Mouse (Mus musculus) stomach, postnatal 0 days (tissue): ENCODE results near the gene Lxn. TPM values are rescaled to one million over a fixed set of nuclear protein-coding genes. Genes with fewer than 3 reads are reported as not detected.

Experiments
- ATAC-seq: fragments of 200-750 bp; cut with Nextera tagmentation; 2 replicates; pipeline ENCODE4 v1.8.0; 2017; ENCODE audit not compliant: low FRiP score, low TSS enrichment
- DNase-seq: peaks from one replicate; pipeline ENCODE4 v3.0.0-alpha.2; 2016; ENCODE audit warnings: low spot score
- H3K27ac ChIP-seq: fragments of 300-500 bp; sonication (generic); replicated peaks from 2 replicates; pipeline ENCODE4 v1.5.1; 2014; ENCODE audit warnings: mild to moderate bottlenecking, control low read depth
- H3K27me3 ChIP-seq: fragments of 300-500 bp; sonication (generic); 2 replicates; pipeline ENCODE4 v1.6.1; 2014; ENCODE audit warnings: low read length; ENCODE audit not compliant: control insufficient read depth, insufficient read depth
- H3K36me3 ChIP-seq: fragments of 300-500 bp; sonication (generic); 2 replicates; pipeline ENCODE4 v1.6.1; 2014; ENCODE audit warnings: low read length, mixed read lengths; ENCODE audit not compliant: control insufficient read depth, insufficient read depth
- H3K4me1 ChIP-seq: fragments of 300-500 bp; sonication (generic); replicated peaks from 2 replicates; pipeline ENCODE4 v1.6.1; 2014; ENCODE audit warnings: antibody characterized with exemption; ENCODE audit not compliant: control insufficient read depth, insufficient read depth
- H3K4me2 ChIP-seq: fragments of 300-500 bp; sonication (generic); replicated peaks from 2 replicates; pipeline ENCODE4 v1.6.1; 2014; ENCODE audit warnings: low read depth, mild to moderate bottlenecking, control low read depth, moderate library complexity
- H3K4me3 ChIP-seq: fragments of 300-500 bp; sonication (generic); 2 replicates; pipeline ENCODE4 v1.5.1; 2014; ENCODE audit warnings: low read depth, low read length, control low read depth
- H3K9ac ChIP-seq: fragments of 300-500 bp; sonication (generic); 2 replicates; pipeline ENCODE4 v1.6.1; 2014; ENCODE audit warnings: mild to moderate bottlenecking, low read length, control low read depth, mixed read lengths
- H3K9me3 ChIP-seq: fragments of 300-500 bp; sonication (generic); 2 replicates; pipeline ENCODE4 v1.6.1; 2016; ENCODE audit warnings: low read length; ENCODE audit not compliant: control insufficient read depth
- CTCF ChIP-seq: IDR thresholded peaks from 2 replicates; pipeline ENCODE4 v1.5.1; 2016; ENCODE audit warnings: antibody characterized with exemption, low read depth, mild to moderate bottlenecking, moderate library complexity
- EP300 ChIP-seq: optimal IDR thresholded peaks from 2 replicates; pipeline ENCODE3; 2016; ENCODE audit warnings: antibody characterized with exemption
- WGBS: fragments of 180-500 bp; shearing (Covaris S2); extraction: QIAGEN DNeasy Blood & Tissue Kit; methylation state at CpG from one replicate; pipeline ENCODE4 v1.1.7; 2014; 5-methylcytosine and 5-hydroxymethylcytosine counted together
- polyA plus RNA-seq: library from polyadenylated mRNA; unstranded; fragments of >200 nt; fragmentation: Nextera tagmentation; extraction: Ambion mirVana; gene quantifications from 2 replicates; pipeline ENCODE4 v1.2.1, GENCODE M21; 2015

Gene Lxn
- polyA plus RNA-seq, 1 experiment from 2014 or later = 71.8 TPM

GRCm38 (mm10) chr3:67467281-67467680, 3.6 kb upstream of the Lxn start:
- Histone ChIP-seq H3K9me3 (no peaks in the 10 kb centered on the region), H3K4me2 (no peak overlapping the region), H3K9ac (no peak overlapping the region), H3K36me3 (peaks cover 2% of the 10 kb centered on the region; the same call in 1 of the 2 replicates), H3K27me3 (no peaks in the 10 kb centered on the region), H3K27ac (no peak overlapping the region), H3K4me1 (no peaks in the 10 kb centered on the region), H3K4me3 (no peak overlapping the region)
- no peak for TF ChIP-seq CTCF
- TF ChIP-seq EP300 = no peak
- ATAC-seq = no peak
- DNase-seq = no peak
- WGBS = 85% methylated on average over 2 of the region's 2 CpGs

- Histone ChIP-seq H3K4me1 (no peaks in the 10 kb centered on the region), H3K36me3 (peaks cover 2% of the 10 kb centered on the region; the same call in 1 of the 2 replicates), H3K9me3 (no peaks in the 10 kb centered on the region), H3K27me3 (no peaks in the 10 kb centered on the region), H3K9ac (no peak overlapping the region), H3K4me2 (no peak overlapping the region), H3K27ac (no peak overlapping the region), H3K4me3 (no peak overlapping the region)
- DNase-seq = no peak
- WGBS = 93% methylated on average over 5 of the region's 5 CpGs
- no peak for ATAC-seq
- TF ChIP-seq CTCF = no peak
- TF ChIP-seq EP300 = no peak
These were observed 2.9 kb upstream of the Lxn start for GRCm38 (mm10) chr3:67466576-67466975.

DNA sequence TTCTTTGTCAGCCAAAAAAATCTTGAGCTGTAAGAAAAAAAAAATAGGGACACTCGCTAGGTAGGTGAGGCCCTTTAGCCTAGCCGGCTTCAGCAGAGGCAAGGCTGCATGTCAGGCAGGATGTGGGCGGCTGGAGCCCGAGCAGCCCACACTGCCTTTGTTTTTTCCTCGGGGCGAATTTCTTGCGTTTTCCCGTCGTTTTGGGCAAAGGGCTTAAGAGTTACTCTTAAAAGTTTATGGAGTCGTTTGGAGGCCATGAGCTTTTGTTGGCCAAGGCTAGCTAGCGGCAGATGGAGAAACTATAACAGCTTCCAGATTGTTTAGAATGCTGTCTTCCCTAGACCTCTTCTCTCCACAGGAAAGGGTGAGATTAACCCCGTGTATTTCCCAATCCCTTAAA, 725 bp downstream of the Lxn start:
- DNase-seq (no peak), ATAC-seq (no peak)
- H3K9ac ChIP-seq = peak overlapping the region; percentile 66
- H3K4me3 ChIP-seq = peak overlapping the region; percentile 67
- H3K27me3 ChIP-seq = no peaks in the 10 kb centered on the region
- under 1% methylated on average over 12 of the region's 12 CpGs for WGBS
- no peaks in the 10 kb centered on the region for H3K9me3 ChIP-seq
- no peaks in the 10 kb centered on the region for H3K4me1 ChIP-seq
- peak overlapping the region; percentile 85 for H3K4me2 ChIP-seq
- peaks cover 2% of the 10 kb centered on the region; the same call in 1 of the 2 replicates for H3K36me3 ChIP-seq
- H3K27ac ChIP-seq = peak overlapping the region; percentile 77
- TF ChIP-seq EP300 = no peak
- no peak for TF ChIP-seq CTCF

- H3K9me3 ChIP-seq = no peaks in the 10 kb centered on the region
- 0 out of 2 replicates have a peak, but pooled peaks cover 3% of the 10 kb centered on the region for H3K36me3 ChIP-seq
- DNase-seq (no peak), ATAC-seq (no peak)
- H3K9ac ChIP-seq = 0 out of 2 replicates have a peak overlapping the region, but pooled peaks have one; percentile 66
- TF ChIP-seq CTCF (no peak), EP300 (no peak)
- peak overlapping the region; percentile 67 for H3K4me3 ChIP-seq
- no peaks in the 10 kb centered on the region for H3K4me1 ChIP-seq
- WGBS = 27% methylated on average over 10 of the region's 10 CpGs
- no peak overlapping the region for H3K27ac ChIP-seq
- H3K27me3 ChIP-seq = no peaks in the 10 kb centered on the region
- H3K4me2 ChIP-seq = peak overlapping the region; percentile 85
These were observed 1.1 kb downstream of the Lxn start for GRCm38 (mm10) chr3:67462578-67462977.

GRCm38 (mm10) chr3:67462015-67462414, 1.7 kb downstream of the Lxn start:
- H3K4me1 ChIP-seq = no peaks in the 10 kb centered on the region
- no peak overlapping the region for H3K4me3 ChIP-seq
- H3K36me3 ChIP-seq = 0 out of 2 replicates have a peak, but pooled peaks cover 4% of the 10 kb centered on the region
- no peaks in the 10 kb centered on the region for H3K9me3 ChIP-seq
- H3K9ac ChIP-seq = no peak overlapping the region
- no peaks in the 10 kb centered on the region for H3K27me3 ChIP-seq
- H3K4me2 ChIP-seq = no peak overlapping the region
- no peak for TF ChIP-seq CTCF
- TF ChIP-seq EP300 = no peak
- ATAC-seq (no peak), DNase-seq (no peak)
- no peak overlapping the region for H3K27ac ChIP-seq
- WGBS = 88% methylated on average over 7 of the region's 7 CpGs

DNA sequence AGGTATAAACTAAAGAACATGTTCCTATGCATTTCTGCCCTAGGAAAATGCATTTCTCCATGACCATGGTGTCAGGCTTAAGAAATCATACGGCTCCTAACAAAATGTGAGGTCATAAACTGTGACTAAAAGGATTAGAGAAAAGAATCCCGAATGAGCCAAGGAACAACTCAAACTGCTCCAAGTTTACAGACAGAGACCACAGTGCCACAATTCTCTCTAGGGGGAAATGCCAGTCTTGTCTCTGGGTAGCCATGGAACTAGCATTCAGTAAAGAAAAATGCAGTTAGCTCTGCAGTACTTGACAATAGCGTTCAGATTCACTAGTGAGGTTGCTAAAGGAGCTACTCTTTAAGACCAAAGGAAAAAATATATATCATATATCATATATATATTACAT, 3.8 kb downstream of the Lxn start:
- TF ChIP-seq CTCF (no peak), EP300 (no peak)
- no peaks in the 10 kb centered on the region for H3K4me1 ChIP-seq
- H3K4me3 ChIP-seq = no peak overlapping the region
- H3K27me3 ChIP-seq = no peaks in the 10 kb centered on the region
- no peak overlapping the region for H3K4me2 ChIP-seq
- ATAC-seq = no peak
- no peak for DNase-seq
- 89% methylated on average over 3 of the region's 3 CpGs for WGBS
- no peaks in the 10 kb centered on the region for H3K9me3 ChIP-seq
- peaks cover 8% of the 10 kb centered on the region; the same call in 1 of the 2 replicates for H3K36me3 ChIP-seq
- H3K27ac ChIP-seq = no peak overlapping the region
- no peak overlapping the region for H3K9ac ChIP-seq
